Mouse (Mus musculus) forebrain, embryonic 11.5 days (tissue): ENCODE measurements around the gene Grb10. TPM values are rescaled to one million over a fixed set of nuclear protein-coding genes. Genes with fewer than 3 reads are reported as not detected.
A peak's percentile ranks its signal among the peaks of the same experiment; 100 is the strongest.

ENCODE experiments used
- ATAC-seq: fragments of 200-750 bp; cut with Nextera tagmentation; replicated peaks from 2 replicates; pipeline ENCODE4 v1.8.0; 2017; ENCODE audit warnings: moderate TSS enrichment; ENCODE audit not compliant: low FRiP score
- DNase-seq: peaks from one replicate; pipeline ENCODE4 v3.0.0-alpha.2; 2017; ENCODE audit warnings: low spot score
- H3K27ac ChIP-seq: fragments of 300-500 bp; sonication (generic); 2 replicates; pipeline ENCODE4 v1.5.1; 2014; ENCODE audit warnings: low read depth, low read length
- H3K27me3 ChIP-seq: fragments of 300-500 bp; sonication (generic); 2 replicates; pipeline ENCODE4 v1.6.1; 2014; ENCODE audit warnings: mild to moderate bottlenecking, low read length, mixed read lengths; ENCODE audit not compliant: control insufficient read depth, insufficient read depth
- H3K36me3 ChIP-seq: fragments of 300-500 bp; sonication (generic); 2 replicates; pipeline ENCODE4 v1.6.1; 2014; ENCODE audit warnings: mild to moderate bottlenecking, low read length, moderate library complexity, mixed read lengths; ENCODE audit not compliant: control insufficient read depth, insufficient read depth
- H3K4me1 ChIP-seq: fragments of 300-500 bp; sonication (generic); replicated peaks from 2 replicates; pipeline ENCODE4 v1.6.1; 2014; ENCODE audit warnings: low read length, mixed read lengths; ENCODE audit not compliant: control insufficient read depth, insufficient read depth
- H3K4me2 ChIP-seq: fragments of 300-500 bp; sonication (generic); 2 replicates; pipeline ENCODE4 v1.6.1; 2014; ENCODE audit warnings: low read depth, mild to moderate bottlenecking, low read length, moderate library complexity, mixed read lengths; ENCODE audit not compliant: severe bottlenecking
- H3K4me3 ChIP-seq: fragments of 300-500 bp; sonication (generic); 2 replicates; pipeline ENCODE4 v1.5.1; 2014; ENCODE audit warnings: low read depth, low read length
- H3K9ac ChIP-seq: fragments of 300-500 bp; sonication (generic); 2 replicates; pipeline ENCODE4 v1.6.1; 2014; ENCODE audit warnings: low read length
- H3K9me3 ChIP-seq: fragments of 300-500 bp; sonication (generic); 2 replicates; pipeline ENCODE4 v1.6.1; 2016; ENCODE audit warnings: low read length, mixed read lengths; ENCODE audit not compliant: control insufficient read depth
- WGBS: fragments of 180-500 bp; shearing (Covaris S2); extraction: QIAGEN DNeasy Blood & Tissue Kit; methylation state at CpG from one replicate; pipeline ENCODE4 v1.1.7; 2014; 5-methylcytosine and 5-hydroxymethylcytosine counted together
- polyA plus RNA-seq: library from polyadenylated mRNA; unstranded; fragments of >200 nt; fragmentation: Nextera tagmentation; extraction: Ambion mirVana; gene quantifications from 2 replicates; pipeline ENCODE4 v1.2.1, GENCODE M21; 2014

The Grb10 gene
- polyA plus RNA-seq, 1 experiment from 2014 or later: 158 TPM

- Histone ChIP-seq H3K27ac (no peak overlapping the region), H3K36me3 (no peaks in the 10 kb centered on the region), H3K4me2 (no peak overlapping the region), H3K4me1 (no peaks in the 10 kb centered on the region), H3K9ac (no peak overlapping the region), H3K4me3 (no peak overlapping the region), H3K27me3 (no peaks in the 10 kb centered on the region), H3K9me3 (no peaks in the 10 kb centered on the region)
- 87% methylated on average over 1 of the region's 1 CpGs for WGBS
- ATAC-seq (no peak), DNase-seq (no peak)
Measured at GRCm38 (mm10) chr11:11997045-11997444, 41.4 kb downstream of the Grb10 start.

- no peak overlapping the region for H3K9ac ChIP-seq
- H3K36me3 ChIP-seq: no peaks in the 10 kb centered on the region
- no peaks in the 10 kb centered on the region for H3K4me1 ChIP-seq
- H3K27ac ChIP-seq: no peak overlapping the region
- 97% methylated on average over 1 of the region's 1 CpGs for WGBS
- H3K27me3 ChIP-seq: no peaks in the 10 kb centered on the region
- H3K4me2 ChIP-seq: no peak overlapping the region
- no peaks in the 10 kb centered on the region for H3K9me3 ChIP-seq
- no peak for DNase-seq
- ATAC-seq: no peak
- H3K4me3 ChIP-seq: no peak overlapping the region
Measured at GRCm38 (mm10) chr11:11995371-11995770, 43.1 kb downstream of the Grb10 start.

- Histone ChIP-seq H3K27ac (no peak overlapping the region), H3K36me3 (no peaks in the 10 kb centered on the region), H3K4me3 (no peak overlapping the region), H3K9ac (no peak overlapping the region), H3K9me3 (no peaks in the 10 kb centered on the region), H3K4me1 (no peaks in the 10 kb centered on the region), H3K27me3 (no peaks in the 10 kb centered on the region), H3K4me2 (no peak overlapping the region)
- DNase-seq: no peak
- ATAC-seq: no peak
- WGBS: 90% methylated on average over 5 of the region's 5 CpGs
Measured at GRCm38 (mm10) chr11:11993807-11994206, 44.7 kb downstream of the Grb10 start.

- H3K36me3 ChIP-seq: no peaks in the 10 kb centered on the region
- no peak for ATAC-seq
- H3K9ac ChIP-seq: no peak overlapping the region
- 78% methylated on average over 2 of the region's 2 CpGs for WGBS
- no peaks in the 10 kb centered on the region for H3K27me3 ChIP-seq
- H3K4me2 ChIP-seq: no peak overlapping the region
- H3K9me3 ChIP-seq: no peaks in the 10 kb centered on the region
- no peaks in the 10 kb centered on the region for H3K4me1 ChIP-seq
- H3K27ac ChIP-seq: no peak overlapping the region
- H3K4me3 ChIP-seq: no peak overlapping the region
- DNase-seq: no peak
Measured at GRCm38 (mm10) chr11:11993183-11993582, 45.3 kb downstream of the Grb10 start.

GRCm38 (mm10) chr11:11989850-11990249 is 48.6 kb downstream of the Grb10 start:
- Histone ChIP-seq H3K9ac (no peak overlapping the region), H3K9me3 (no peaks in the 10 kb centered on the region), H3K27me3 (no peaks in the 10 kb centered on the region), H3K27ac (no peak overlapping the region), H3K4me2 (no peak overlapping the region), H3K4me3 (no peak overlapping the region), H3K4me1 (no peaks in the 10 kb centered on the region), H3K36me3 (no peaks in the 10 kb centered on the region)
- 90% methylated on average over 4 of the region's 4 CpGs for WGBS
- ATAC-seq (no peak), DNase-seq (no peak)

GRCm38 (mm10) chr11:11987233-11987632 is 51.2 kb downstream of the Grb10 start:
- DNase-seq (no peak), ATAC-seq (no peak)
- H3K27me3 ChIP-seq: no peaks in the 10 kb centered on the region
- no peak overlapping the region for H3K4me2 ChIP-seq
- H3K4me1 ChIP-seq: no peaks in the 10 kb centered on the region
- no peak overlapping the region for H3K9ac ChIP-seq
- no peak overlapping the region for H3K27ac ChIP-seq
- no peak overlapping the region for H3K4me3 ChIP-seq
- 92% methylated on average over 3 of the region's 3 CpGs for WGBS
- H3K36me3 ChIP-seq: no peaks in the 10 kb centered on the region
- no peaks in the 10 kb centered on the region for H3K9me3 ChIP-seq

GRCm38 (mm10) chr11:11978611-11979197 is 59.8 kb downstream of the Grb10 start:
- DNase-seq: no peak
- Histone ChIP-seq H3K4me3 (no peak overlapping the region), H3K4me1 (no peaks in the 10 kb centered on the region), H3K27ac (no peak overlapping the region), H3K36me3 (no peaks in the 10 kb centered on the region), H3K9ac (no peak overlapping the region), H3K27me3 (no peaks in the 10 kb centered on the region), H3K9me3 (no peaks in the 10 kb centered on the region), H3K4me2 (no peak overlapping the region)
- WGBS: 76% methylated on average over 5 of the region's 5 CpGs
- ATAC-seq: no peak

- Histone ChIP-seq H3K9ac (no peak overlapping the region), H3K4me3 (no peak overlapping the region), H3K9me3 (peaks cover 4% of the 10 kb centered on the region; the same call in 1 of the 2 replicates), H3K27ac (no peak overlapping the region), H3K4me2 (no peak overlapping the region), H3K36me3 (no peaks in the 10 kb centered on the region; the same call in 1 of the 2 replicates), H3K4me1 (no peaks in the 10 kb centered on the region), H3K27me3 (no peaks in the 10 kb centered on the region)
- 49% methylated on average over 10 of the region's 10 CpGs for WGBS
- DNase-seq (no peak), ATAC-seq (peak; percentile 72)
Measured at GRCm38 (mm10) chr11:11974591-11975255, 63.8 kb downstream of the Grb10 start.
